Mouse (Mus musculus) heart, adult 2 months (tissue): ENCODE results near the gene Tarbp2. TPM values are rescaled to one million over a fixed set of nuclear protein-coding genes. Genes with fewer than 3 reads are reported as not detected.

Experiments
- DNase-seq, 2 experiments: peaks; one replicate each; pipeline ENCODE4 v3.0.0; 2021
- H3K27ac ChIP-seq: fragments of 200-600 bp; 2 replicates; pipeline ENCODE4 v1.8.1; 2022
- H3K27me3 ChIP-seq: fragments of 200-500 bp; 2 replicates; pipeline ENCODE4 v1.6.1; 2012; ENCODE audit warnings: mild to moderate bottlenecking, low read length, inconsistent platforms, mixed read lengths; ENCODE audit not compliant: control insufficient read depth, insufficient read depth
- H3K36me3 ChIP-seq: fragments of 200-500 bp; 2 replicates; pipeline ENCODE4 v1.6.1; 2012; ENCODE audit warnings: low read length, inconsistent platforms; ENCODE audit not compliant: control insufficient read depth, insufficient read depth
- H3K4me1 ChIP-seq: fragments of 200-500 bp; 2 replicates; pipeline ENCODE4 v1.6.1; 2011; ENCODE audit warnings: low read length; ENCODE audit not compliant: control insufficient read depth, insufficient read depth
- H3K4me3 ChIP-seq: fragments of 200-600 bp; 2 replicates; pipeline ENCODE4 v1.8.1; 2022
- H3K79me2 ChIP-seq: fragments of 200-500 bp; replicated peaks from 2 replicates; pipeline ENCODE4 v1.6.1; 2012; ENCODE audit warnings: mild to moderate bottlenecking, inconsistent platforms, low read length, moderate library complexity, mixed read lengths; ENCODE audit not compliant: control insufficient read depth, insufficient read depth
- H3K9ac ChIP-seq: fragments of 200-500 bp; 2 replicates; pipeline ENCODE4 v1.6.1; 2012; ENCODE audit warnings: low read depth, mild to moderate bottlenecking, control low read depth, inconsistent platforms, low read length, mixed read lengths
- CTCF ChIP-seq: fragments of 200-600 bp; IDR thresholded peaks from 2 replicates; pipeline ENCODE4 v1.8.1; 2022; ENCODE audit warnings: antibody characterized with exemption, mild to moderate bottlenecking, moderate library complexity
- EP300 ChIP-seq: fragments of 200-500 bp; IDR thresholded peaks from 2 replicates; pipeline ENCODE4 v1.6.1; 2011; ENCODE audit warnings: low read depth, low read length, control low read depth; ENCODE audit not compliant: insufficient read depth
- POLR2A ChIP-seq: fragments of 200-500 bp; IDR thresholded peaks from 2 replicates; pipeline ENCODE4 v1.6.1; 2011; ENCODE audit warnings: mild to moderate bottlenecking, low read depth, low read length, control low read depth; ENCODE audit not compliant: insufficient read depth
- WGBS: fragments of 180-500 bp; shearing (Covaris S2); methylation state at CpG from one replicate; pipeline ENCODE4 v1.1.7; 2018; 5-methylcytosine and 5-hydroxymethylcytosine counted together
- intact Hi-C: fragments of 180-260 bp; cut with DNase I; formaldehyde crosslinking; loops from one replicate; pipeline ENCODE4 v1.15.1; 2025
- polyA plus RNA-seq: library from polyadenylated mRNA; depleted of rRNA; stranded (reverse); fragments of >200 nt; gene quantifications from 2 replicates; pipeline ENCODE4 v1.2.3, GENCODE M21; 2012
- total RNA-seq, 2 experiments: library from RNA; stranded (reverse); gene quantifications; 2 replicates each; pipeline ENCODE4 v1.2.3; 2021

Tarbp2 gene
- total and polyA plus RNA-seq, 3 experiments: 37.4 to 79.2 (median 43.6) TPM

GRCm38 (mm10) chr15:102471727-102472126, 46.3 kb upstream of the Tarbp2 start:
- DNase-seq: no peak
- intact Hi-C loops: loop anchor here (2.0 kb wide), 1 partner anchor 47 kb away; the partner anchor contains the start of gene Tarbp2
- Histone ChIP-seq H3K4me1 (peaks cover 8% of the 10 kb centered on the region), H3K27ac (peak overlapping the region; percentile 98; the same call in 1 of the 2 replicates), H3K27me3 (no peaks in the 10 kb centered on the region), H3K9ac (no peak overlapping the region), H3K79me2 (no peaks in the 10 kb centered on the region; the same call in 1 of the 2 replicates), H3K36me3 (peaks cover 23% of the 10 kb centered on the region), H3K4me3 (peak overlapping the region; percentile 95)
- TF ChIP-seq CTCF (no peak), POLR2A (no peak), EP300 (no peak)

- TF ChIP-seq POLR2A (no peak), CTCF (no peak), EP300 (no peak)
- peaks cover 8% of the 10 kb centered on the region for H3K4me1 ChIP-seq
- peaks cover 23% of the 10 kb centered on the region for H3K36me3 ChIP-seq
- H3K27ac ChIP-seq: no peak overlapping the region
- intact Hi-C loops: no loop called here
- peak overlapping the region; percentile 48; the same call in 1 of the 2 replicates for H3K9ac ChIP-seq
- no peak for DNase-seq
- no peaks in the 10 kb centered on the region for H3K27me3 ChIP-seq
- H3K79me2 ChIP-seq: no peaks in the 10 kb centered on the region; the same call in 1 of the 2 replicates
- 33% methylated on average over 2 of the region's 2 CpGs for WGBS
- no peak overlapping the region for H3K4me3 ChIP-seq
Measured at GRCm38 (mm10) chr15:102473246-102473645, 44.7 kb upstream of the Tarbp2 start.

GRCm38 (mm10) chr15:102474520-102474919, 43.5 kb upstream of the Tarbp2 start:
- TF ChIP-seq POLR2A (no peak), EP300 (no peak), CTCF (no peak)
- Histone ChIP-seq H3K79me2 (no peaks in the 10 kb centered on the region; the same call in 1 of the 2 replicates), H3K27ac (no peak overlapping the region), H3K4me3 (no peak overlapping the region), H3K9ac (no peak overlapping the region), H3K4me1 (peaks cover 8% of the 10 kb centered on the region), H3K27me3 (no peaks in the 10 kb centered on the region), H3K36me3 (peaks cover 27% of the 10 kb centered on the region)
- no peak for DNase-seq
- 67% methylated on average over 2 of the region's 2 CpGs for WGBS
- intact Hi-C loops: no loop called here

- H3K27me3 ChIP-seq: no peaks in the 10 kb centered on the region
- H3K79me2 ChIP-seq: peaks cover 3% of the 10 kb centered on the region; the same call in 1 of the 2 replicates
- H3K36me3 ChIP-seq: peaks cover 42% of the 10 kb centered on the region
- 59% methylated on average over 3 of the region's 3 CpGs for WGBS
- H3K27ac ChIP-seq: peak overlapping the region; percentile 3
- H3K4me1 ChIP-seq: peaks cover 1% of the 10 kb centered on the region; the same call in 1 of the 2 replicates
- no peak overlapping the region for H3K9ac ChIP-seq
- TF ChIP-seq EP300: no peak
- TF ChIP-seq POLR2A: no peak
- no peak for TF ChIP-seq CTCF
- no peak for DNase-seq
- intact Hi-C loops: no loop called here
- H3K4me3 ChIP-seq: no peak overlapping the region
Measured at GRCm38 (mm10) chr15:102483136-102483535, 34.9 kb upstream of the Tarbp2 start.

DNA sequence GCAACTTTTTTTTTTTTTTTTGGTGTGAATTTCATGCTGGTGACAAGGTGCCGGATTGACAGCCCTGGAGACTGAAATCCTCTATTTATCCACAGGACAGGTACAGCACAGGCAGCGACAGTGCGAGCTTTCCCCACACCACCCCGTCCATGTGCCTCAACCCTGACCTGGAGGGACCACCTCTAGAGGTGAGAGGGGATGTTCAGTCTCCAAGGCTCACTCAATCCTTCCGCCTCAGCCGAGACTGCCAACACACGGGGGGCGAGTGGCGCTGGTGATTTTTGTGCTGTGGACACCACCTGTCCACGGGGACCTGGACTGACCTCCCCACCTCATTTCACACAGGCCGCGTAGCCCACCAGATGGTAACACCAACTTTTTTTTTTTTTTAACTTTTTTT, 32.1 kb upstream of the Tarbp2 start:
- H3K79me2 ChIP-seq: peaks cover 3% of the 10 kb centered on the region; the same call in 1 of the 2 replicates
- H3K4me3 ChIP-seq: no peak overlapping the region
- intact Hi-C loops: no loop called here
- H3K36me3 ChIP-seq: peaks cover 44% of the 10 kb centered on the region
- H3K9ac ChIP-seq: no peak overlapping the region
- TF ChIP-seq POLR2A: no peak
- TF ChIP-seq CTCF: no peak
- TF ChIP-seq EP300: no peak
- WGBS: 84% methylated on average over 12 of the region's 12 CpGs
- no peaks in the 10 kb centered on the region for H3K27me3 ChIP-seq
- DNase-seq: no peak
- H3K4me1 ChIP-seq: peaks cover 1% of the 10 kb centered on the region; the same call in 1 of the 2 replicates
- H3K27ac ChIP-seq: no peak overlapping the region

DNA sequence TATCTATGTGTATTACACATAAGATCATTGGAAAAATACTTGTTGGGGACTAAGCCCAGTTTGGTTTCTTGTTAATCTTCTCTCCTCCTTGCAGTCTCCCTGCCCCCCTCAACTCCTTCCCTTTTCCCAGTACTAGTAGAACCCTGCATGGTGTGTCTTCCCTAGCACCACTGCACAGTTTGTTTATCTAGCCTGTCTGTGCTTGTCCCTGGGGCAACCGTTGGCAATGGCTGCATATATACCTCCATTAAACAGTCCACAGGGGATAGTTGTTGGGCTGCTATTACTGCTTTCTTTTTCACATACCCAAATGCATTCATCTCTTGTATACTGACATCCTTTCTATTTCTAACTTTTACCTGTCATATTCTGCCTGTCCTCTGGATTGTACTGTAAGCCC, 30.3 kb upstream of the Tarbp2 start:
- intact Hi-C loops: no loop called here
- no peak overlapping the region for H3K9ac ChIP-seq
- no peaks in the 10 kb centered on the region for H3K27me3 ChIP-seq
- H3K4me3 ChIP-seq: no peak overlapping the region
- TF ChIP-seq POLR2A: no peak
- no peak for TF ChIP-seq CTCF
- no peak for TF ChIP-seq EP300
- H3K79me2 ChIP-seq: peaks cover 3% of the 10 kb centered on the region; the same call in 1 of the 2 replicates
- H3K4me1 ChIP-seq: peaks cover 1% of the 10 kb centered on the region; the same call in 1 of the 2 replicates
- 35% methylated on average over 1 of the region's 1 CpGs for WGBS
- H3K36me3 ChIP-seq: peaks cover 42% of the 10 kb centered on the region
- DNase-seq: no peak
- no peak overlapping the region for H3K27ac ChIP-seq
